Mouse (Mus musculus) C3H10T1/2 (cell line): ENCODE results near the gene Bckdk. TPM values are rescaled to one million over a fixed set of nuclear protein-coding genes. Genes with fewer than 3 reads are reported as not detected.

Experiments
- polyA plus RNA-seq, 2 experiments: library from polyadenylated mRNA; unstranded; fragments of >200 nt; fragmentation: generic; extraction: Trizol; gene quantifications; one replicate each; pipeline ENCODE4 v1.2.1; 2012; ENCODE audit warnings: missing spikeins in 2 of 2

The Bckdk gene
- 10 to 100 TPM; 53.8 to 95.6 TPM for polyA plus RNA-seq

GRCm38 (mm10) chr7:127903971-127904796, at the start of gene Bckdk:
TSS of gene Bckdk (plus strand) at chr7:127904082.

GRCm38 (mm10) chr7:127876041-127876466, 27.8 kb upstream of the Bckdk start, which contains the start of gene Zfp646:
TSS of gene Zfp646 (plus strand) at chr7:127876221.

GRCm38 (mm10) chr7:127876467-127877348, 27.2 kb upstream of the Bckdk start, which contains the start of gene Zfp668:
TSS of gene Zfp668 (minus strand) at chr7:127876828.

GRCm38 (mm10) chr7:127890798-127891197, 13.1 kb upstream of the Bckdk start, which contains the start of gene Prss53:
TSS of gene Prss53 (minus strand) at chr7:127890970.

GRCm38 (mm10) chr7:127895442-127895841, 8.4 kb upstream of the Bckdk start, which contains the start of the genes Gm21974 and Vkorc1:
TSS of gene Gm21974 (minus strand) at chr7:127895454.
TSS of gene Vkorc1 (minus strand) at chr7:127895617.

GRCm38 (mm10) chr7:127912190-127912871, 8.4 kb downstream of the Bckdk start, which contains the start of gene Kat8:
TSS of gene Kat8 (plus strand) at chr7:127912516.

GRCm38 (mm10) chr7:127929923-127930322, 26.0 kb downstream of the Bckdk start, which contains the start of gene Prss8:
TSS of gene Prss8 (minus strand) at chr7:127930104.

GRCm38 (mm10) chr7:127946470-127947023, 42.7 kb downstream of the Bckdk start, which contains the start of gene Prss36:
TSS of gene Prss36 (minus strand) at chr7:127946725.

Other genes with a start within 250 kb of the Bckdk start
- gene Bcl7c, start 195.1 kb upstream of the Bckdk start, polyA plus RNA-seq, result 100 to 1,000 TPM; 142 to 241 TPM
- gene Ctf1, start 191.3 kb upstream of the Bckdk start, polyA plus RNA-seq, result 10 to 100 TPM in 1 of 2 experiments, 1 to 10 TPM in 1; 4.2 to 26.0 TPM
- gene Ctf2, start 171.9 kb upstream of the Bckdk start, polyA plus RNA-seq, result under 1 TPM; 0.08 to 0.22 TPM
- gene Fbxl19, start 159.5 kb upstream of the Bckdk start, polyA plus RNA-seq, result 10 to 100 TPM; 15.7 to 19.4 TPM
- 10 to 100 TPM; 15.6 to 39.0 TPM for gene Orai3, start 134.3 kb upstream of the Bckdk start, polyA plus RNA-seq
- gene Setd1a, start 127.4 kb upstream of the Bckdk start, polyA plus RNA-seq, result 10 to 100 TPM in 1 of 2 experiments, 1 to 10 TPM in 1; 5.5 to 15.8 TPM
- under 1 TPM in 1 of 2 experiments, not detected in 1; 0.13 TPM for gene Gm49388, start 118.5 kb upstream of the Bckdk start, polyA plus RNA-seq
- 10 to 100 TPM in 1 of 2 experiments, 1 to 10 TPM in 1; 9.4 to 28.8 TPM for gene Hsd3b7, start 103.5 kb upstream of the Bckdk start, polyA plus RNA-seq
- 10 to 100 TPM; 23.3 to 77.8 TPM for gene Stx4a, start 79.8 kb upstream of the Bckdk start, polyA plus RNA-seq
- gene Stx1b, start 79.5 kb upstream of the Bckdk start, polyA plus RNA-seq, result under 1 TPM in 1 of 2 experiments, not detected in 1; 0.35 TPM
- 10 to 100 TPM in 1 of 2 experiments, 1 to 10 TPM in 1; 2.0 to 13.2 TPM for gene Zfp646, start 27.9 kb upstream of the Bckdk start, polyA plus RNA-seq
- gene Zfp668, start 27.3 kb upstream of the Bckdk start, polyA plus RNA-seq, result 10 to 100 TPM; 10.9 to 12.1 TPM
- 1 to 10 TPM in 1 of 2 experiments, under 1 TPM in 1; 0.22 to 2.9 TPM for gene Prss53, start 13.1 kb upstream of the Bckdk start, polyA plus RNA-seq
- not detected for gene Gm21974, start 8.6 kb upstream of the Bckdk start, polyA plus RNA-seq
- 100 to 1,000 TPM in 1 of 2 experiments, 10 to 100 TPM in 1; 75.2 to 309 TPM for gene Vkorc1, start 8.5 kb upstream of the Bckdk start, polyA plus RNA-seq
- gene Kat8, start 8.4 kb downstream of the Bckdk start, polyA plus RNA-seq, result 10 to 100 TPM in 1 of 2 experiments, 1 to 10 TPM in 1; 8.2 to 22.4 TPM
- gene Prss8, start 26.0 kb downstream of the Bckdk start, polyA plus RNA-seq, result under 1 TPM in 1 of 2 experiments, not detected in 1; 0.05 TPM
- gene Prss36, start 42.6 kb downstream of the Bckdk start, polyA plus RNA-seq, result 10 to 100 TPM in 1 of 2 experiments, 1 to 10 TPM in 1; 4.6 to 11.2 TPM
- 100 to 1,000 TPM; 140 to 298 TPM for gene Fus, start 63.4 kb downstream of the Bckdk start, polyA plus RNA-seq
- under 1 TPM; 0.01 to 0.28 TPM for gene Pycard, start 89.8 kb downstream of the Bckdk start, polyA plus RNA-seq
- under 1 TPM; 0.02 to 0.72 TPM for gene Trim72, start 99.9 kb downstream of the Bckdk start, polyA plus RNA-seq
- not detected for gene Itgam, start 158.6 kb downstream of the Bckdk start, polyA plus RNA-seq
- gene Gm49368, start 158.6 kb downstream of the Bckdk start, polyA plus RNA-seq, result not detected
- gene Itgax, start 225.5 kb downstream of the Bckdk start, polyA plus RNA-seq, result not detected